8 mouse cellular contexts compared by ENCODE assay signal in genomic region chr8:105636963-105637510, GRCm38 (mm10). TPM values are rescaled to one million over a fixed set of nuclear protein-coding genes. Genes with fewer than 3 reads are reported as not detected.
DNase-seq lines count a peak whose midpoint lies in the region; ATAC-seq and TF ChIP-seq lines count a peak whose summit lies in the region.

Gene Agrp (minus strand): TSS chr8:105637393.

- TF ChIP-seq CTCF in spleen, adult 2 months (IDR thresholded peaks at IDR 0.05; ENCODE audit: extremely low read depth, insufficient read depth, insufficient read length, insufficient replicate concordance) = no peak
- TF ChIP-seq CTCF in brain, embryonic 14.5 days (IDR thresholded peaks at IDR 0.05; ENCODE audit: borderline replicate concordance, extremely low read depth, insufficient read depth, insufficient read length) = no peak
- peak; percentile 24; the same call in 1 of the 2 replicates for TF ChIP-seq CTCF in liver, postnatal 0 days (IDR thresholded peaks at IDR 0.05; ENCODE audit: low read depth)

- H3K4me1 ChIP-seq in spleen, adult 2 months (ENCODE audit: control insufficient read depth, insufficient read depth, insufficient read length) = peaks cover 6% of the 10 kb centered on the region
- H3K4me1 ChIP-seq in forebrain, embryonic 12.5 days = peaks cover 25% of the 10 kb centered on the region
- H3K4me1 ChIP-seq in intestine, embryonic 15.5 days (replicated peaks) = peaks cover 18% of the 10 kb centered on the region
- peaks cover 13% of the 10 kb centered on the region for H3K4me1 ChIP-seq in liver, postnatal 0 days (ENCODE audit: insufficient read depth)
- peaks cover 25% of the 10 kb centered on the region for H3K4me1 ChIP-seq in neural tube, embryonic 14.5 days (ENCODE audit: control insufficient read depth, insufficient read depth, low read length)

- peak within 1 kb of the TSS; percentile 98 for H3K9ac ChIP-seq in forebrain, embryonic 12.5 days
- H3K9ac ChIP-seq in intestine, embryonic 15.5 days = peak within 1 kb of the TSS; percentile 82
- H3K9ac ChIP-seq in liver, postnatal 0 days (replicated peaks) = peak within 1 kb of the TSS; percentile 100
- H3K9ac ChIP-seq in neural tube, embryonic 14.5 days (replicated peaks; ENCODE audit: low read depth, low read length) = peak within 1 kb of the TSS; percentile 100

- peak within 1 kb of the TSS; percentile 88 for H3K4me2 ChIP-seq in forebrain, embryonic 12.5 days
- H3K4me2 ChIP-seq in intestine, embryonic 15.5 days (replicated peaks) = peak within 1 kb of the TSS; percentile 90
- peak within 1 kb of the TSS; percentile 84 for H3K4me2 ChIP-seq in liver, postnatal 0 days (ENCODE audit: low read depth, low read length)
- H3K4me2 ChIP-seq in neural tube, embryonic 14.5 days (ENCODE audit: low read depth, low read length) = peak within 1 kb of the TSS; percentile 88

- no peak for TF ChIP-seq EP300 in liver, postnatal 0 days (IDR thresholded peaks at IDR 0.05; ENCODE audit: low read depth)

- TF ChIP-seq POLR2A in spleen, adult 2 months (IDR thresholded peaks at IDR 0.05; ENCODE audit: low read depth, low read length) = peak; percentile 65
- peak; percentile 76 for TF ChIP-seq POLR2A in brain, embryonic 14.5 days (IDR thresholded peaks at IDR 0.05; ENCODE audit: borderline replicate concordance, extremely low read depth, insufficient read depth, insufficient read length, poor library complexity, severe bottlenecking)

- H3K4me3 ChIP-seq in spleen, adult 2 months (ENCODE audit: extremely low read depth, insufficient read depth, insufficient read length) = peak within 1 kb of the TSS; percentile 100
- peak within 1 kb of the TSS; percentile 90 for H3K4me3 ChIP-seq in forebrain, embryonic 12.5 days (replicated peaks)
- peak within 1 kb of the TSS; percentile 90 for H3K4me3 ChIP-seq in intestine, embryonic 15.5 days (replicated peaks)
- H3K4me3 ChIP-seq in liver, postnatal 0 days (ENCODE audit: low read depth, low read length) = peak within 1 kb of the TSS; percentile 97
- peak within 1 kb of the TSS; percentile 93 for H3K4me3 ChIP-seq in neural tube, embryonic 14.5 days (ENCODE audit: low read depth, low read length)

- WGBS in spleen, adult 2 months = under 1% methylated on average over 57 of the region's 63 CpGs
- under 1% methylated on average over 60 of the region's 63 CpGs for WGBS in forebrain, embryonic 12.5 days
- under 1% methylated on average over 59 of the region's 63 CpGs for WGBS in intestine, embryonic 15.5 days
- under 1% methylated on average over 63 of the region's 63 CpGs for WGBS in liver, postnatal 0 days (ENCODE audit: insufficient replicate concordance)
- 1% methylated on average over 53 of the region's 63 CpGs for WGBS in neural tube, embryonic 14.5 days

- no peaks in the 10 kb centered on the region for H3K27me3 ChIP-seq in spleen, adult 2 months (ENCODE audit: control insufficient read depth, insufficient read depth, low read length)
- H3K27me3 ChIP-seq in forebrain, embryonic 12.5 days = no peaks in the 10 kb centered on the region
- H3K27me3 ChIP-seq in intestine, embryonic 15.5 days (replicated peaks) = no peaks in the 10 kb centered on the region
- H3K27me3 ChIP-seq in liver, postnatal 0 days (ENCODE audit: insufficient read depth, low read length) = no peaks in the 10 kb centered on the region
- no peaks in the 10 kb centered on the region for H3K27me3 ChIP-seq in neural tube, embryonic 14.5 days (ENCODE audit: control insufficient read depth, insufficient read depth, low read length)

- no peaks in the 10 kb centered on the region; the same call in 1 of the 2 replicates for H3K36me3 ChIP-seq in spleen, adult 2 months (ENCODE audit: control insufficient read depth, insufficient read depth, low read length)
- 0 out of 2 replicates have a peak, but pooled peaks cover 3% of the 10 kb centered on the region for H3K36me3 ChIP-seq in forebrain, embryonic 12.5 days (replicated peaks)
- H3K36me3 ChIP-seq in intestine, embryonic 15.5 days = no peaks in the 10 kb centered on the region
- H3K36me3 ChIP-seq in liver, postnatal 0 days (replicated peaks; ENCODE audit: insufficient read depth, low read length) = no peaks in the 10 kb centered on the region
- no peaks in the 10 kb centered on the region for H3K36me3 ChIP-seq in neural tube, embryonic 14.5 days (ENCODE audit: control insufficient read depth, insufficient read depth, low read length)

- peak within 1 kb of the TSS; percentile 100 for H3K27ac ChIP-seq in spleen, adult 2 months (ENCODE audit: insufficient read depth, low read length)
- H3K27ac ChIP-seq in forebrain, embryonic 12.5 days = peak within 1 kb of the TSS; percentile 100
- peak within 1 kb of the TSS; percentile 99 for H3K27ac ChIP-seq in intestine, embryonic 15.5 days
- peak within 1 kb of the TSS; percentile 100 for H3K27ac ChIP-seq in liver, postnatal 0 days (ENCODE audit: low read depth)
- peak within 1 kb of the TSS; percentile 100 for H3K27ac ChIP-seq in neural tube, embryonic 14.5 days (ENCODE audit: low read depth, low read length)

- peak; percentile 26 to 57 for DNase-seq in spleen, adult 2 months (ENCODE audit: low read depth in 1 of 2, low spot score in 2 of 2)
- no peak for DNase-seq in spleen, adult 12 weeks (ENCODE audit: low spot score)
- DNase-seq in brain, embryonic 14.5 days (ENCODE audit: low read depth) = peak; percentile 76
- no peak for DNase-seq in liver, postnatal 0 days
- DNase-seq in B cell, adult 2 months = no peak

- peak; percentile 45 for ATAC-seq in forebrain, embryonic 12.5 days (ENCODE audit: low FRiP score)
- ATAC-seq in intestine, embryonic 15.5 days = peak; percentile 24
- peak; percentile 15 for ATAC-seq in liver, postnatal 0 days
- ATAC-seq in neural tube, embryonic 14.5 days (ENCODE audit: low read depth) = peak; percentile 56

- H3K9me3 ChIP-seq in forebrain, embryonic 12.5 days = no peaks in the 10 kb centered on the region
- no peaks in the 10 kb centered on the region for H3K9me3 ChIP-seq in intestine, embryonic 15.5 days
- no peaks in the 10 kb centered on the region for H3K9me3 ChIP-seq in liver, postnatal 0 days (ENCODE audit: low read length)
- no peaks in the 10 kb centered on the region for H3K9me3 ChIP-seq in neural tube, embryonic 14.5 days (ENCODE audit: control insufficient read depth, low read length)

RNA-seq across cellular contexts. Expression of gene Agrp, which starts in this region (rescaled TPM):
- polyA plus RNA-seq in spleen, adult 2 months (2012; rRNA removed) = 0.14 TPM in 1 of 2 replicates, not detected in the other
- polyA plus RNA-seq in brain, embryonic 14.5 days (2012; rRNA removed) = 0.26 and 0.55 TPM in 2 replicates
- 0.61 and 1.2 TPM in 2 replicates for polyA plus RNA-seq in forebrain, embryonic 12.5 days (2016; fragmentation: Nextera tagmentation; extraction: Ambion mirVana)
- polyA plus RNA-seq in intestine, embryonic 15.5 days (2015; fragmentation: Nextera tagmentation; extraction: Ambion mirVana) = 0.57 and 0.88 TPM in 2 replicates
- 0.17 TPM in 1 of 2 replicates, not detected in the other for polyA plus RNA-seq in liver, postnatal 0 days (2015; fragmentation: Nextera tagmentation; extraction: Ambion mirVana)
- 0.71 and 1.3 TPM in 2 replicates for polyA plus RNA-seq in neural tube, embryonic 14.5 days (2014; fragmentation: Nextera tagmentation; extraction: Ambion mirVana)

Comparison
In these comparisons a context has a peak if more than half of its experiments do, and no peak if none do; other contexts are left out.
1. Peak in DNase-seq, H3K4me3 ChIP-seq and H3K27ac ChIP-seq in spleen, adult 2 months; RNA of the gene not detected or under 1 TPM.
2. Peak in DNase-seq in brain, embryonic 14.5 days; RNA of the gene not detected or under 1 TPM.
3. Peak in ATAC-seq, H3K4me3 ChIP-seq, H3K27ac ChIP-seq, H3K9ac ChIP-seq and H3K4me2 ChIP-seq in intestine, embryonic 15.5 days; RNA of the gene not detected or under 1 TPM.
4. Peak in ATAC-seq, H3K4me3 ChIP-seq, H3K27ac ChIP-seq, H3K9ac ChIP-seq and H3K4me2 ChIP-seq in liver, postnatal 0 days; RNA of the gene not detected or under 1 TPM.